Mouse (Mus musculus) olfactory bulb, adult 2 months (tissue): ENCODE results near the gene Crybb1. TPM values are rescaled to one million over a fixed set of nuclear protein-coding genes. Genes with fewer than 3 reads are reported as not detected.

Experiments used
- H3K27ac ChIP-seq: fragments of 200-500 bp; 2 replicates; pipeline ENCODE4 v1.5.1; 2012; ENCODE audit warnings: low read depth, low read length; ENCODE audit not compliant: insufficient read depth
- H3K4me1 ChIP-seq: fragments of 200-500 bp; 2 replicates; pipeline ENCODE4 v1.6.1; 2012; ENCODE audit warnings: low read length; ENCODE audit not compliant: control insufficient read depth, insufficient read depth
- H3K4me3 ChIP-seq: fragments of 200-500 bp; 2 replicates; pipeline ENCODE4 v1.5.1; 2012; ENCODE audit warnings: mild to moderate bottlenecking, low read depth, low read length, moderate library complexity; ENCODE audit not compliant: insufficient read depth
- CTCF ChIP-seq: fragments of 200-500 bp; IDR thresholded peaks from 2 replicates; pipeline ENCODE4 v1.5.1; 2012; ENCODE audit warnings: low read depth, mild to moderate bottlenecking, low read length, moderate library complexity; ENCODE audit not compliant: insufficient read depth
- POLR2A ChIP-seq: fragments of 200-500 bp; IDR thresholded peaks from 2 replicates; pipeline ENCODE4 v1.6.1; 2012; ENCODE audit warnings: mild to moderate bottlenecking, low read depth, low read length, moderate library complexity; ENCODE audit not compliant: insufficient read depth
- WGBS: fragments of 180-500 bp; shearing (Covaris S2); methylation state at CpG from one replicate; pipeline ENCODE4 v1.1.7; 2018; 5-methylcytosine and 5-hydroxymethylcytosine counted together
- polyA plus RNA-seq: library from polyadenylated mRNA; stranded (reverse); fragments of >200 nt; gene quantifications from 2 replicates; pipeline ENCODE4 v1.2.4, GENCODE M21; 2012; ENCODE audit warnings: low replicate concordance; ENCODE audit not compliant: missing spikeins, insufficient read depth, insufficient read length

Gene Crybb1
- polyA plus RNA-seq, 1 experiment = not detected

GRCm38 (mm10) chr5:112270764-112271541, 15.3 kb downstream of the Crybb1 start:
- H3K4me3 ChIP-seq = no peak overlapping the region
- TF ChIP-seq CTCF (no peak), POLR2A (no peak)
- H3K27ac ChIP-seq = no peak overlapping the region
- WGBS = 26% methylated on average over 24 of the region's 24 CpGs
- peaks cover 18% of the 10 kb centered on the region for H3K4me1 ChIP-seq

- Histone ChIP-seq H3K27ac (no peak overlapping the region), H3K4me3 (no peak overlapping the region), H3K4me1 (peaks cover 19% of the 10 kb centered on the region)
- WGBS = 73% methylated on average over 2 of the region's 2 CpGs
- no peak for TF ChIP-seq POLR2A
- TF ChIP-seq CTCF = no peak
Measured at GRCm38 (mm10) chr5:112272934-112273333, 17.3 kb downstream of the Crybb1 start.

- H3K4me3 ChIP-seq = no peak overlapping the region
- H3K4me1 ChIP-seq = peaks cover 28% of the 10 kb centered on the region
- WGBS = 81% methylated on average over 2 of the region's 2 CpGs
- no peak overlapping the region for H3K27ac ChIP-seq
- TF ChIP-seq CTCF (no peak), POLR2A (no peak)
Measured at GRCm38 (mm10) chr5:112273746-112274463, 18.3 kb downstream of the Crybb1 start.

- Histone ChIP-seq H3K4me3 (no peak overlapping the region), H3K4me1 (peaks cover 36% of the 10 kb centered on the region), H3K27ac (no peak overlapping the region)
- TF ChIP-seq POLR2A (no peak), CTCF (no peak)
- 58% methylated on average over 4 of the region's 4 CpGs for WGBS
Measured at GRCm38 (mm10) chr5:112275021-112275804, 19.6 kb downstream of the Crybb1 start.

- TF ChIP-seq POLR2A = peak; percentile 83
- TF ChIP-seq CTCF = no peak
- WGBS = under 1% methylated on average over 62 of the region's 62 CpGs
- Histone ChIP-seq H3K4me3 (peak within 1 kb of the TSS; percentile 93), H3K4me1 (peaks cover 35% of the 10 kb centered on the region), H3K27ac (peak within 1 kb of the TSS; percentile 80)
Measured at GRCm38 (mm10) chr5:112276267-112276873, 20.8 kb downstream of the Crybb1 start, which contains the start of gene Tpst2. Tpst2 (plus strand) TSS chr5:112276691.

- H3K4me3 ChIP-seq = peak overlapping the region; percentile 93
- H3K4me1 ChIP-seq = peaks cover 35% of the 10 kb centered on the region
- H3K27ac ChIP-seq = peak overlapping the region; percentile 37; the same call in 1 of the 2 replicates
- under 1% methylated on average over 24 of the region's 24 CpGs for WGBS
- TF ChIP-seq CTCF = no peak
- TF ChIP-seq POLR2A = no peak
Measured at GRCm38 (mm10) chr5:112276907-112277348, 21.3 kb downstream of the Crybb1 start.

- Histone ChIP-seq H3K4me1 (peaks cover 39% of the 10 kb centered on the region), H3K27ac (no peak overlapping the region), H3K4me3 (no peak overlapping the region)
- TF ChIP-seq POLR2A (no peak), CTCF (no peak)
- WGBS = 90% methylated on average over 11 of the region's 11 CpGs
Measured at GRCm38 (mm10) chr5:112277906-112278470, 22.4 kb downstream of the Crybb1 start.
